Mouse (Mus musculus) G1E (cell line): ENCODE data around the gene Bzw2.

Experiments used
- CTCF ChIP-seq: IDR thresholded peaks from 2 replicates; pipeline ENCODE4 v1.5.1; 2012; ENCODE audit warnings: low read depth, low read length, inconsistent platforms, mixed read lengths
- GATA1 ChIP-seq: IDR thresholded peaks from 2 replicates; pipeline ENCODE4 v1.6.1; 2012; ENCODE audit warnings: borderline replicate concordance, low read length, inconsistent platforms, mixed read lengths

- no peak for TF ChIP-seq CTCF
- TF ChIP-seq GATA1 = no peak
These were observed 62.5 kb downstream of the Bzw2 start for GRCm38 (mm10) chr12:36095371-36095880.
